In the genomic region with DNA sequence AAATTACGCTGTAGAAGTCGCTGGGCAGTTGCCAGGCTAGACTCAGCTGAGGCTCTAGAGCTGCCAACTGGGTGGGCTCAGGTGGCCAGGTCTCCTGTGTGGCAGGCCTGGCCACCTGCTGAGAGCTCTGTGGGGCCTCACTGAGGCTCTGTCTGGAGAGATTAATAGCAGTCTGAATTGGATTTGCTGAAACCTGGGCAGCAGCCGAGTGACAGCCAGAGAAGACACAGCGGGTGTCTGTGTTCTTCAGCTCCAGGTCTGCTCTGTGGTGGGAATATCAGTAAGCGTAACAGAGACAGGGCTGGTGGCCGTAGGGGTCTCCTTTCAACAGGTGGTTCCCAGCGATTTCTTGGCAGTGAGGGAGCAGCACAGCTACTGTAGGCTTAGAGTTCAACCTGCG, we compare ENCODE assay signal across 24 mouse cellular contexts. TPM values are rescaled to one million over a fixed set of nuclear protein-coding genes. Genes with fewer than 3 reads are reported as not detected.
DNase-seq lines count a peak whose midpoint lies in the region; ATAC-seq and TF ChIP-seq lines count a peak whose summit lies in the region.
"Had no signal": no experiment of that assay in that cellular context is flagged by ENCODE, and none has a peak within 500 bp of the region (broad histone marks: within the 10 kb centered on the region; RNA-seq: fewer than 3 reads in every experiment).

No protein-coding gene starts in this region.

- 39% methylated on average over 8 of the region's 8 CpGs for WGBS in cerebellum, adult 2 months
- WGBS in heart, embryonic 11.5 days (ENCODE audit: insufficient replicate concordance), result 78% methylated on average over 8 of the region's 8 CpGs
- 83% methylated on average over 8 of the region's 8 CpGs for WGBS in embryonic facial prominence, embryonic 10.5 days

- no peak overlapping the region for H3K27ac ChIP-seq in cerebellum, adult 2 months (ENCODE audit: insufficient read depth, low read length)
- no peak overlapping the region for H3K27ac ChIP-seq in heart, embryonic 11.5 days (ENCODE audit: low read depth, low read length)
- 0 out of 2 replicates have a peak overlapping the region, but pooled peaks have one; percentile 27 for H3K27ac ChIP-seq in embryonic facial prominence, embryonic 10.5 days (replicated peaks)
- H3K27ac ChIP-seq: embryonic facial prominence, embryonic 13.5 days; embryonic facial prominence, embryonic 15.5 days; forebrain, embryonic 13.5 days; forebrain, embryonic 15.5 days had no signal

- H3K36me3 ChIP-seq in heart, embryonic 11.5 days (ENCODE audit: control insufficient read depth, insufficient read depth, low read length), result no peaks in the 10 kb centered on the region
- H3K36me3 ChIP-seq in embryonic facial prominence, embryonic 10.5 days (replicated peaks), result no peaks in the 10 kb centered on the region; the same call in 1 of the 2 replicates
- H3K36me3 ChIP-seq: forebrain, embryonic 15.5 days; G1E had no signal

- intact Hi-C loops in heart, postnatal 25 days (cut with DNase I), result no loop called here
- intact Hi-C loops in left cerebral cortex, postnatal 4 days (cut with DNase I), result no loop called here

- no peak overlapping the region for H3K4me3 ChIP-seq in cerebellum, adult 2 months (replicated peaks; ENCODE audit: insufficient read depth, low read depth, low read length)
- no peak overlapping the region for H3K4me3 ChIP-seq in heart, embryonic 11.5 days (ENCODE audit: low read depth, low read length)
- H3K4me3 ChIP-seq in embryonic facial prominence, embryonic 10.5 days, result no peak overlapping the region
- H3K4me3 ChIP-seq: embryonic facial prominence, embryonic 13.5 days; embryonic facial prominence, embryonic 15.5 days; erythroblast, embryonic 14.5 days; forebrain, embryonic 13.5 days; forebrain, embryonic 15.5 days had no signal

- peak; percentile 54 to 58 for DNase-seq in cerebellum, postnatal 10 days
- DNase-seq in cerebellum, adult 2 months, result no peak
- no peak for DNase-seq in heart, postnatal 25 days (ENCODE audit: low spot score)
- peak; percentile 48 for DNase-seq in left cerebral cortex, postnatal 4 days
- DNase-seq in left cerebral cortex, adult 9 months (ENCODE audit: low spot score in 2 of 2), result no peak
- DNase-seq in embryonic facial prominence, embryonic 10.5 days (ENCODE audit: low spot score), result no peak
- DNase-seq: adrenal gland, adult 8-10 months; adrenal gland, postnatal 14 days; adrenal gland, postnatal 36 days; B cell, adult 2 months; cerebellum, adult 11-12 months; cerebellum, adult 8-10 months; cerebellum, adult 9-11 months had no signal

- H3K9me3 ChIP-seq in heart, embryonic 11.5 days (replicated peaks; ENCODE audit: control insufficient read depth, low read length), result no peaks in the 10 kb centered on the region
- H3K9me3 ChIP-seq in embryonic facial prominence, embryonic 10.5 days, result no peaks in the 10 kb centered on the region
- H3K9me3 ChIP-seq: embryonic facial prominence, embryonic 13.5 days; embryonic facial prominence, embryonic 15.5 days; forebrain, embryonic 13.5 days; forebrain, embryonic 15.5 days; G1E had no signal

- no peak for TF ChIP-seq POLR2A in cerebellum, adult 2 months (IDR thresholded peaks at IDR 0.05; ENCODE audit: borderline replicate concordance, insufficient read depth, low read length)

- peaks cover 21% of the 10 kb centered on the region for H3K4me1 ChIP-seq in cerebellum, adult 2 months (ENCODE audit: control insufficient read depth, insufficient read depth, low read length)
- peaks cover 9% of the 10 kb centered on the region for H3K4me1 ChIP-seq in heart, embryonic 11.5 days (ENCODE audit: control insufficient read depth, insufficient read depth, low read length)
- H3K4me1 ChIP-seq in embryonic facial prominence, embryonic 10.5 days, result peaks cover 44% of the 10 kb centered on the region
- H3K4me1 ChIP-seq: embryonic facial prominence, embryonic 15.5 days had no signal

- peak overlapping the region; percentile 35; the same call in 1 of the 2 replicates for H3K9ac ChIP-seq in heart, embryonic 11.5 days (ENCODE audit: low read depth, low read length)
- H3K9ac ChIP-seq: embryonic facial prominence, embryonic 13.5 days; embryonic facial prominence, embryonic 15.5 days; forebrain, embryonic 13.5 days; forebrain, embryonic 15.5 days had no signal

- H3K27me3 ChIP-seq in cerebellum, adult 2 months (ENCODE audit: control insufficient read depth, insufficient read depth, low read length), result no peaks in the 10 kb centered on the region
- no peaks in the 10 kb centered on the region for H3K27me3 ChIP-seq in heart, embryonic 11.5 days (ENCODE audit: control insufficient read depth, insufficient read depth, low read length)
- no peaks in the 10 kb centered on the region for H3K27me3 ChIP-seq in embryonic facial prominence, embryonic 10.5 days (replicated peaks; ENCODE audit: low read depth, poor library complexity, severe bottlenecking)
- H3K27me3 ChIP-seq: CH12.LX; embryonic facial prominence, embryonic 13.5 days; embryonic facial prominence, embryonic 15.5 days; forebrain, embryonic 13.5 days; forebrain, embryonic 15.5 days; Patski had no signal

- H3K4me2 ChIP-seq in heart, embryonic 11.5 days, result no peak overlapping the region
- H3K4me2 ChIP-seq: embryonic facial prominence, embryonic 13.5 days; embryonic facial prominence, embryonic 15.5 days; forebrain, embryonic 13.5 days; forebrain, embryonic 15.5 days had no signal

- no peak for TF ChIP-seq CTCF in cerebellum, adult 2 months (IDR thresholded peaks at IDR 0.05; ENCODE audit: borderline replicate concordance, insufficient read depth, low read depth, low read length)

- no peak for ATAC-seq in heart, embryonic 11.5 days (replicated peaks; ENCODE audit: insufficient number of reproducible peaks, low FRiP score, low TSS enrichment)
- ATAC-seq: activated CD4-positive, CD25-positive, alpha-beta regulatory T cell, adult 4 months; CD4-positive, CD25-positive, alpha-beta regulatory T cell, adult 4 months; forebrain, embryonic 13.5 days; forebrain, embryonic 15.5 days; Patski had no signal

RNA-seq across cellular contexts. Expression of a gene that starts 24.8 kb away (rescaled TPM):
- polyA plus RNA-seq in cerebellum, adult 2 months (2012; rRNA removed), result 116 and 141 TPM in 2 replicates
- 12.8 and 15.4 TPM in 2 replicates for polyA plus RNA-seq in heart, embryonic 11.5 days (2014; fragmentation: Nextera tagmentation; extraction: Ambion mirVana)
- 1 to 10 TPM; 7.1 to 8.0 TPM for total RNA-seq in heart, postnatal 25 days (2021)
- 10 to 100 TPM; 71.7 to 72.2 TPM for total RNA-seq in left cerebral cortex, postnatal 4 days (2021)
- polyA plus RNA-seq in embryonic facial prominence, embryonic 10.5 days (2016; fragmentation: Nextera tagmentation; extraction: Ambion mirVana), result 9.6 and 11.0 TPM in 2 replicates

RNA-seq across cellular contexts. Expression of a gene that starts 54.2 kb away (rescaled TPM):
- 41.9 and 43.9 TPM in 2 replicates for polyA plus RNA-seq in cerebellum, adult 2 months (2012; rRNA removed)
- polyA plus RNA-seq in heart, embryonic 11.5 days (2014; fragmentation: Nextera tagmentation; extraction: Ambion mirVana), result 63.7 and 66.4 TPM in 2 replicates
- total RNA-seq in heart, postnatal 25 days (2021), result 10 to 100 TPM; 29.5 to 30.4 TPM
- total RNA-seq in left cerebral cortex, postnatal 4 days (2021), result 10 to 100 TPM; 43.2 to 48.2 TPM
- 117 and 120 TPM in 2 replicates for polyA plus RNA-seq in embryonic facial prominence, embryonic 10.5 days (2016; fragmentation: Nextera tagmentation; extraction: Ambion mirVana)

Comparison
In these comparisons a context has a peak if more than half of its experiments do, and no peak if none do; other contexts are left out.
1. DNase-seq: peak in cerebellum, postnatal 10 days (2 of 2) and left cerebral cortex, postnatal 4 days (single experiment); none in cerebellum, adult 2 months (0 of 2), heart, postnatal 25 days (single experiment), left cerebral cortex, adult 9 months (0 of 2) and embryonic facial prominence, embryonic 10.5 days (single experiment).